Mouse (Mus musculus) liver, embryonic 12.5 days (tissue): Measurements from ENCODE around the gene Arhgap42. TPM values are rescaled to one million over a fixed set of nuclear protein-coding genes. Genes with fewer than 3 reads are reported as not detected.

ENCODE experiments used
- ATAC-seq: fragments of 200-750 bp; cut with Nextera tagmentation; 2 replicates; pipeline ENCODE4 v1.8.0; 2017; ENCODE audit warnings: moderate number of reproducible peaks, mild to moderate bottlenecking, moderate library complexity
- H3K27ac ChIP-seq: fragments of 300-500 bp; sonication (generic); 2 replicates; pipeline ENCODE4 v1.5.1; 2016; ENCODE audit warnings: mild to moderate bottlenecking
- H3K27me3 ChIP-seq: fragments of 300-500 bp; sonication (generic); replicated peaks from 2 replicates; pipeline ENCODE4 v1.6.1; 2016; ENCODE audit warnings: mild to moderate bottlenecking, moderate library complexity
- H3K36me3 ChIP-seq: fragments of 300-500 bp; sonication (generic); 2 replicates; pipeline ENCODE4 v1.6.1; 2016; ENCODE audit warnings: mild to moderate bottlenecking, moderate library complexity
- H3K4me1 ChIP-seq: fragments of 300-500 bp; sonication (generic); 2 replicates; pipeline ENCODE4 v1.6.1; 2016
- H3K4me2 ChIP-seq: fragments of 300-500 bp; sonication (generic); 2 replicates; pipeline ENCODE4 v1.6.1; 2016; ENCODE audit warnings: mild to moderate bottlenecking, moderate library complexity
- H3K4me3 ChIP-seq: fragments of 300-500 bp; sonication (generic); 2 replicates; pipeline ENCODE4 v1.5.1; 2016; ENCODE audit warnings: mild to moderate bottlenecking, moderate library complexity
- H3K9ac ChIP-seq: fragments of 300-500 bp; sonication (generic); 2 replicates; pipeline ENCODE4 v1.6.1; 2016; ENCODE audit warnings: mild to moderate bottlenecking, moderate library complexity
- H3K9me3 ChIP-seq: fragments of 300-500 bp; sonication (generic); replicated peaks from 2 replicates; pipeline ENCODE4 v1.6.1; 2016; ENCODE audit warnings: mild to moderate bottlenecking, moderate library complexity
- WGBS: fragments of 180-500 bp; shearing (Covaris S2); methylation state at CpG from one replicate; pipeline ENCODE4 v1.1.7; 2016; ENCODE audit not compliant: insufficient replicate concordance; 5-methylcytosine and 5-hydroxymethylcytosine counted together
- polyA plus RNA-seq: library from polyadenylated mRNA; unstranded; fragments of >200 nt; fragmentation: Nextera tagmentation; extraction: Ambion mirVana; gene quantifications from 2 replicates; pipeline ENCODE4 v1.2.1, GENCODE M21; 2016

Arhgap42 gene
- polyA plus RNA-seq, 1 experiment from 2014 or later = 10.6 TPM

DNA sequence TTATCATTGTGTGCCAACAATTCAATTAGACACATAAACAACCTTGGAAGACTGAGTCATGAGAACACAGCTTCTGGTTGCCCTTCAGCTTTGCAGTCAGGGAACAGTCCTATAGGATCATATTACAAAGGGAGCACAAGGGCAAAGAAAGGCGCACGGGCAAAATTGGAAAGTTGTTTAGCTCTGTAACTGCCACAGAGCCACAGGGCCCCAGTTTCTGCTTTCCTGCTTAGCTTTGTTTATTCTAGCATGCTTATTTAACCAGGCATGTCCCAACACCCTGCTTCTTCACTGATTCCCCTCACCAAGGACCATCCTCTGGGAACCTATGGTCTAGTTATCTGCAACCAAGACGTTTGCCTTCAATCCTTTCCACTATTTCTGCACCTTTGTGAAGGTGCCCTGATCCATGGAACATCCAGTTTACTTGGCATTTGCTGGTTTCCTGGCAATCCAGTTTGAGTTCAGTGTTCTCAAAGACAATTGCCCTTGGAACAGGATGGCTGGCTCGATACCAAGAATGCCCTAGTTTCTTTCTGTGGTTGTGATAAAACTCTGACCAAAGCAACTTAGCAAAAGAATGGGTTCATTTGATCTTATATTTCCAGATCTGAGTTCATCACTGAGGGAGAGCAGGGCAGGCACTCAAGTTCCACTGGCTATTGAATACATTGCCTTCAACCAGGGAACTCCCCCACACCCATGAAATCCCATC is 111.7 kb downstream of the Arhgap42 start:
- H3K36me3 ChIP-seq = no peaks in the 10 kb centered on the region
- H3K9ac ChIP-seq = no peak overlapping the region
- H3K9me3 ChIP-seq = no peaks in the 10 kb centered on the region
- H3K27ac ChIP-seq = no peak overlapping the region
- no peak overlapping the region for H3K4me3 ChIP-seq
- ATAC-seq = no peak
- no peaks in the 10 kb centered on the region for H3K27me3 ChIP-seq
- peaks cover 4% of the 10 kb centered on the region; the same call in 1 of the 2 replicates for H3K4me1 ChIP-seq
- WGBS = 52% methylated on average over 4 of the region's 4 CpGs
- no peak overlapping the region for H3K4me2 ChIP-seq

DNA sequence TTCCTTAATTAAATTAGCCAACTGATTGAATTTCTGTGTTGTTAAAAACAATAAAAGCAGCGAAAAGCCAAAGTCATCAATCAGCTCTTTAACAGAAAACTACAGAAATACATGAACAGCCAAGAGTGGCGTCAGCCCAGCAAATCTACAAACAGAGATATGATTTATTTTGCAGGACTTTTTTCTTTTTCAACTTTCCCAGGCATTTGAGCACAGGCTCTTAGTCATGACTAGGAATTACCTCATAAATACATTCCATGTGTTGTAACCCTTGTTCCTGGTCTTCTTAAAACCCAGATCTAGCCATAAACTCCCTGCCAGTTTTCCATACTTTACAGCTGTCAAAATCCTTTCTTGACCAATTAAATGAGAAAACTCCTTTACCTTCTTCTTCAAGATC is 114.7 kb downstream of the Arhgap42 start:
- Histone ChIP-seq H3K27me3 (no peaks in the 10 kb centered on the region), H3K4me2 (no peak overlapping the region), H3K9me3 (no peaks in the 10 kb centered on the region), H3K9ac (no peak overlapping the region), H3K27ac (no peak overlapping the region), H3K4me3 (no peak overlapping the region), H3K36me3 (no peaks in the 10 kb centered on the region), H3K4me1 (peaks cover 4% of the 10 kb centered on the region; the same call in 1 of the 2 replicates)
- no peak for ATAC-seq
- 61% methylated on average over 2 of the region's 2 CpGs for WGBS

DNA sequence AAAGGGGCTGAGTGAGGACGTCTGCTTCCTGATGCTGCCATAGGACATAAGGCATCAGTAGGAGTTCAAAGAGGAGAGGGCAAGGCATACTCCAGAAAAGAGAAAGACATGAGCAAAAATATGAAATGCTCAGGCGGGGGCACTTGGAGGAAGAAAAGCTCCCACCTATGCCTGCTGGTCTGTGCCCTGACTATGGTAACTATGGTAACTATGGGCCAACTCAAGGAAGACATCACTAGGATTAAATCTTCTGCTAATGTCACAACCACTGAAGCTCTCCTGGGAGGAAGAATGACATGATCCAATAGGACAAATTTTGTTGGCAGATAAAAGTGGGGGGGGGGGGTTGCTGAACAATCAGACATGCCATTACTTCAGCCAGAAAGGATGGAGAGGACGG is 124.6 kb downstream of the Arhgap42 start:
- no peaks in the 10 kb centered on the region for H3K36me3 ChIP-seq
- no peaks in the 10 kb centered on the region for H3K9me3 ChIP-seq
- no peak for ATAC-seq
- H3K27me3 ChIP-seq = no peaks in the 10 kb centered on the region
- H3K9ac ChIP-seq = no peak overlapping the region
- H3K4me3 ChIP-seq = no peak overlapping the region
- H3K27ac ChIP-seq = no peak overlapping the region
- WGBS = 51% methylated on average over 3 of the region's 3 CpGs
- H3K4me1 ChIP-seq = 0 out of 2 replicates have a peak, but pooled peaks cover 3% of the 10 kb centered on the region
- H3K4me2 ChIP-seq = no peak overlapping the region

DNA sequence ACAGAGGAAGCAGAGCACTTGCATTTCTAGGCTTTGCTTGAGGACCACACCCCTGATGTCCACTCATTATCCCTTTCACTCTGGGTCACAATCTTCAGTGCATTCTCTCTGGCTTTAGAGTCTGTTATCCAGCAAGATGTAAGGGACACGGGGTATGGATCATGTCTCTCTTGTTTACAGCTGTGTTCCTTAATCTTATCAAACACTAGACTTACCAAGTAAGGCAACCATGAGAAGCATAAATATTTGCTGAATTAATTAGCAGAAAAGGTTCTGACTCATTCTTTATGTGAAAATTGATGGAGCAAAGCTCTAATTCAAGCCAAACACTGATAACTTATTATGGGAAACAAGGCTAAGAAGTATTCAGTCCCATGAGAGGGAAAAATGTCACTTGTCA is 125.1 kb downstream of the Arhgap42 start:
- no peak overlapping the region for H3K4me3 ChIP-seq
- WGBS = 40% methylated on average over 1 of the region's 1 CpGs
- no peaks in the 10 kb centered on the region for H3K27me3 ChIP-seq
- no peaks in the 10 kb centered on the region for H3K36me3 ChIP-seq
- H3K27ac ChIP-seq = no peak overlapping the region
- no peaks in the 10 kb centered on the region for H3K9me3 ChIP-seq
- no peak overlapping the region for H3K9ac ChIP-seq
- H3K4me1 ChIP-seq = 0 out of 2 replicates have a peak, but pooled peaks cover 3% of the 10 kb centered on the region
- ATAC-seq = no peak
- H3K4me2 ChIP-seq = no peak overlapping the region

- Histone ChIP-seq H3K9me3 (no peaks in the 10 kb centered on the region), H3K27ac (no peak overlapping the region), H3K4me3 (no peak overlapping the region), H3K4me2 (no peak overlapping the region), H3K36me3 (no peaks in the 10 kb centered on the region), H3K27me3 (no peaks in the 10 kb centered on the region), H3K9ac (no peak overlapping the region), H3K4me1 (0 out of 2 replicates have a peak, but pooled peaks cover 3% of the 10 kb centered on the region)
- ATAC-seq = no peak
- WGBS = 55% methylated on average over 4 of the region's 4 CpGs
These were observed 126.0 kb downstream of the Arhgap42 start for GRCm38 (mm10) chr9:9112921-9113320.

DNA sequence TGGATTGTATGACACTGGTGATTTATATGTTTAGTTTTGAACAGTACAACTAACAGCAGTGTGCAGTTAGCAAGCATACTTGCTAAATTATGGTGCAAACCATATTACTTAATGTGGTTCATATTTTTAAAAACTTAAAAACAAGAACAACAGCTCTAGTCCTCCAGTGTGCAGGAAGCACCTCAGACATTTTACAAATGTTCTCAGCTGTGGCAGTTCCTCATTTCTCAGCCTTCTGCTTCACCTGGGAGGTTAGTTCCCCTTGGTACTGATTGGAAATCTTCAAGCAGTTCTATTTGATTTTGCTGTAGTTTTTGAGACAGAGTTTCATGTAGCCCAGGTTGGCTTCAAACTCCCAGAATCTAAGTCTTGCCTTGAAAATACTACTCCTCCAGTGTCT is 131.2 kb downstream of the Arhgap42 start:
- H3K36me3 ChIP-seq = no peaks in the 10 kb centered on the region
- no peak overlapping the region for H3K9ac ChIP-seq
- no peaks in the 10 kb centered on the region for H3K9me3 ChIP-seq
- no peak overlapping the region for H3K4me3 ChIP-seq
- no peak for ATAC-seq
- no peak overlapping the region for H3K27ac ChIP-seq
- H3K4me1 ChIP-seq = 0 out of 2 replicates have a peak, but pooled peaks cover under 1% of the 10 kb centered on the region
- no peak overlapping the region for H3K4me2 ChIP-seq
- no peaks in the 10 kb centered on the region for H3K27me3 ChIP-seq

- no peak overlapping the region for H3K9ac ChIP-seq
- H3K36me3 ChIP-seq = no peaks in the 10 kb centered on the region
- H3K27me3 ChIP-seq = no peaks in the 10 kb centered on the region
- no peak for ATAC-seq
- no peak overlapping the region for H3K27ac ChIP-seq
- H3K9me3 ChIP-seq = no peaks in the 10 kb centered on the region
- no peak overlapping the region for H3K4me2 ChIP-seq
- 64% methylated on average over 3 of the region's 3 CpGs for WGBS
- H3K4me1 ChIP-seq = no peaks in the 10 kb centered on the region
- no peak overlapping the region for H3K4me3 ChIP-seq
These were observed 134.1 kb downstream of the Arhgap42 start for GRCm38 (mm10) chr9:9104761-9105160.

- Histone ChIP-seq H3K36me3 (no peaks in the 10 kb centered on the region), H3K4me1 (no peaks in the 10 kb centered on the region), H3K4me2 (no peak overlapping the region), H3K27me3 (no peaks in the 10 kb centered on the region), H3K27ac (no peak overlapping the region), H3K9me3 (no peaks in the 10 kb centered on the region), H3K9ac (no peak overlapping the region), H3K4me3 (no peak overlapping the region)
- ATAC-seq = no peak
- WGBS = 74% methylated on average over 2 of the region's 2 CpGs
These were observed 136.8 kb downstream of the Arhgap42 start for GRCm38 (mm10) chr9:9102158-9102514.

DNA sequence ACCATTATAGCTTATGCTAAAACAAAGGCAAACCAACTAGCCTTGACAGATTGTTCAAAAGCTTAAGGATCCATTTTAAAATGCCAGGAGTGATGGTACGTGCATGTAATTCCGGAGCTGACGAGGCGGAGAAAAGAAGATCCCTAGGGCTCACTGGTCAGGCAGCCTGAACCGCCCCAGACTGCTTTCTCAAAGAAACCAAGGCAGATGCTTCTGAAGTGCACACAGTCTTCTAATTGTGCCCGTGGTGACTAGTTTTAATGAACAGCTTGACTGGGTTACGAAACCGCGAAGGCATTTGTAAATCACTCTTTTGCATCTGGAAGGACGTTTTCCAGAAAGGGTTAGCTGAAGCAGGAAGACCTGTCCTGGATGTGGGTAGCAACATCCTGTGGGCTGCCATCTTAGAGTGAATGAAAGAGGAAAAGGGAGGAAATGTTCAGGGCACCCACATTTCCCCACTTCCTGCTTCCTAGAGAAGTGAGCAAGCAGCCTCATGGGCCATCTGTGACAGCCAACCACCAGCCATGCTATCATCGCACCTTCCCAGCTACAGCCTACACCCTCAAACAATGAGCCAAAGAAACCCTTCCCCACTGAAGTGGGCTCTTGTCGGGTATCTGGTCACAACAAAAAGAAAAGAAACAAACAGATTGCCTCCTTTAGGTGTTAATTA is 137.3 kb downstream of the Arhgap42 start:
- no peak overlapping the region for H3K27ac ChIP-seq
- no peaks in the 10 kb centered on the region for H3K27me3 ChIP-seq
- H3K4me1 ChIP-seq = no peaks in the 10 kb centered on the region
- no peak overlapping the region for H3K4me3 ChIP-seq
- no peak overlapping the region for H3K9ac ChIP-seq
- WGBS = 58% methylated on average over 12 of the region's 12 CpGs
- no peaks in the 10 kb centered on the region for H3K9me3 ChIP-seq
- no peak overlapping the region for H3K4me2 ChIP-seq
- ATAC-seq = no peak
- H3K36me3 ChIP-seq = no peaks in the 10 kb centered on the region

DNA sequence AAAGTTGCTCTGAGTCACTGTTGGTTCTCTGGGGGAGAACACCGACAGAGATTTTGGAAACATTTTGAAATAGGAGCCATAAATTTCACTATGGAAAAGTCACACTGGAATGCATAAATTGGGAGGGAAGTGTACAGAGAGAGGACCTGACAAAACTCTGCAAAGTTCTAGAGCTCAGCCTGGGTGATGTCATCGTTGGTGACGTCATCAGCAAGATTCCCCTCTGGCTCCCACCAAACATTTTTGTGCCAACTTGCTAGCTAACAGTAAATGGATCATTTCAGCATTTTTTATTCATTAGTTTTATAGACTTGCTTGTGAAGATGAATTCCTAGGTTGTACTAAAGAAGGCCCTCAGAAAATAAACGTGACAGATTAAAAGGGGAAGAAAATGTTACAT is 137.8 kb downstream of the Arhgap42 start:
- Histone ChIP-seq H3K4me3 (no peak overlapping the region), H3K27ac (no peak overlapping the region), H3K27me3 (no peaks in the 10 kb centered on the region), H3K4me2 (no peak overlapping the region), H3K36me3 (no peaks in the 10 kb centered on the region), H3K9me3 (no peaks in the 10 kb centered on the region), H3K4me1 (no peaks in the 10 kb centered on the region), H3K9ac (no peak overlapping the region)
- no peak for ATAC-seq
- 69% methylated on average over 4 of the region's 4 CpGs for WGBS

DNA sequence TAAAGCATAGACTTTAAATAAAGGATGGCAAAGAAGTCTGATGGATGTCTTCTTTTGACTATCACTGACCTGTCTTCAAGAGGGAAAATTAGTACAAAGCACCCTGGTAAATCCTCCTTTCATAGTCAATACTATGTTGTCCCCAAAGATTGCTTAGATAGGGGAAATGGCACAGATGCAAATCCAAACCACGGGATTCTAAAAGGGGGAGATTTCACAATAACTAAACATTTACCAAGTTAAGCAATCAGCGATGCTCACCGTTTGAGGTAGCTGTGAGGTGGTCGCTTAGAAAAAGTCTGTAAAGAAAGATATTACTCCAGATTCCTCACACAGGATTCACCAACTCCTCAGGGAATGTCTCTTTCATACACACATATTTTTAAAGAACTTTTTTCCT is 141.1 kb downstream of the Arhgap42 start:
- no peak overlapping the region for H3K4me2 ChIP-seq
- no peaks in the 10 kb centered on the region for H3K36me3 ChIP-seq
- 53% methylated on average over 4 of the region's 4 CpGs for WGBS
- ATAC-seq = peak; percentile 46; the same call in 1 of the 2 replicates
- H3K27ac ChIP-seq = no peak overlapping the region
- H3K9me3 ChIP-seq = no peaks in the 10 kb centered on the region
- no peaks in the 10 kb centered on the region for H3K4me1 ChIP-seq
- no peaks in the 10 kb centered on the region for H3K27me3 ChIP-seq
- H3K9ac ChIP-seq = no peak overlapping the region
- H3K4me3 ChIP-seq = no peak overlapping the region

DNA sequence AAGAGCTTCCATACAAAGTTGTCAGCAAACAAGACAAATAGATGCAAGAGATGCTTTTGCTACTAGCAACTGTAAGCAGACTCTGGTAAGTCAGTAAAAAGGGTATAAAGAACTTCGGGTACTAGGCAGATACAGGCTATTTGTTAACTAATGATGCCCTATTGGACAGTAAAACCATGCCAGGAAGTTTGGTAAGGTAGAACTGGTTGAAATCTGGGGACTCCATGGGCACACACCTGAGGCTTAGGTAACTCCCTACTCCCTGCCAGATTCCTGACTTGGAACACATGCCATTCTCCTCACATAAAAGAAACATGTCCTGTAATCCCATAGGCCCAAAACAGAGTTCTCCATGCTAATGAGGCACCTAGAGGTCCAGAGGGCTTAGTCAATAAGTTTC is 142.1 kb downstream of the Arhgap42 start:
- no peaks in the 10 kb centered on the region for H3K4me1 ChIP-seq
- H3K4me2 ChIP-seq = no peak overlapping the region
- WGBS = 61% methylated on average over 1 of the region's 1 CpGs
- no peaks in the 10 kb centered on the region for H3K36me3 ChIP-seq
- no peak overlapping the region for H3K27ac ChIP-seq
- H3K27me3 ChIP-seq = no peaks in the 10 kb centered on the region
- no peaks in the 10 kb centered on the region for H3K9me3 ChIP-seq
- H3K9ac ChIP-seq = no peak overlapping the region
- H3K4me3 ChIP-seq = no peak overlapping the region
- ATAC-seq = no peak
